Mouse (Mus musculus) midbrain, postnatal 0 days (tissue): ENCODE data around the gene Limch1. TPM values are rescaled to one million over a fixed set of nuclear protein-coding genes. Genes with fewer than 3 reads are reported as not detected.
A peak's percentile ranks its signal among the peaks of the same experiment; 100 is the strongest.

Experiments used
- ATAC-seq: fragments of 200-750 bp; cut with Nextera tagmentation; 2 replicates; pipeline ENCODE4 v1.8.0; 2017; ENCODE audit warnings: moderate number of reproducible peaks, mild to moderate bottlenecking, moderate TSS enrichment, moderate library complexity; ENCODE audit not compliant: low FRiP score
- DNase-seq: peaks from one replicate; pipeline ENCODE4 v3.0.0-alpha.2; 2015; ENCODE audit warnings: low spot score
- H3K27ac ChIP-seq: fragments of 300-500 bp; sonication (generic); 2 replicates; pipeline ENCODE4 v1.5.1; 2014; ENCODE audit warnings: low read depth, mild to moderate bottlenecking, low read length, mixed read lengths
- H3K27me3 ChIP-seq: fragments of 300-500 bp; sonication (generic); 2 replicates; pipeline ENCODE4 v1.6.1; 2014; ENCODE audit warnings: low read length, control low read depth, mixed read lengths; ENCODE audit not compliant: insufficient read depth
- H3K36me3 ChIP-seq: fragments of 300-500 bp; sonication (generic); 2 replicates; pipeline ENCODE4 v1.6.1; 2014; ENCODE audit warnings: low read length, control low read depth, mixed read lengths; ENCODE audit not compliant: insufficient read depth
- H3K4me1 ChIP-seq: fragments of 300-500 bp; sonication (generic); 2 replicates; pipeline ENCODE4 v1.6.1; 2014; ENCODE audit warnings: mild to moderate bottlenecking, control low read depth, antibody characterized with exemption, low read length, mixed read lengths; ENCODE audit not compliant: insufficient read depth
- H3K4me2 ChIP-seq: fragments of 300-500 bp; sonication (generic); 2 replicates; pipeline ENCODE4 v1.6.1; 2014; ENCODE audit warnings: low read depth, mild to moderate bottlenecking, low read length, mixed read lengths; ENCODE audit not compliant: poor library complexity, severe bottlenecking
- H3K4me3 ChIP-seq: fragments of 300-500 bp; sonication (generic); 2 replicates; pipeline ENCODE4 v1.5.1; 2014; ENCODE audit warnings: low read depth, mild to moderate bottlenecking, low read length, moderate library complexity
- H3K9ac ChIP-seq: fragments of 300-500 bp; sonication (generic); replicated peaks from 2 replicates; pipeline ENCODE4 v1.6.1; 2014; ENCODE audit warnings: mild to moderate bottlenecking, low read length, moderate library complexity, mixed read lengths; ENCODE audit not compliant: poor library complexity, severe bottlenecking
- H3K9me3 ChIP-seq: fragments of 300-500 bp; sonication (generic); 2 replicates; pipeline ENCODE4 v1.6.1; 2016; ENCODE audit warnings: low read length, control low read depth
- CTCF ChIP-seq: IDR thresholded peaks from 2 replicates; pipeline ENCODE4 v1.5.1; 2016; ENCODE audit warnings: antibody characterized with exemption, mild to moderate bottlenecking
- WGBS: fragments of 180-500 bp; shearing (Covaris S2); extraction: QIAGEN DNeasy Blood & Tissue Kit; methylation state at CpG from one replicate; pipeline ENCODE4 v1.1.7; 2014; 5-methylcytosine and 5-hydroxymethylcytosine counted together
- polyA plus RNA-seq: library from polyadenylated mRNA; unstranded; fragments of >200 nt; fragmentation: Nextera tagmentation; extraction: Ambion mirVana; gene quantifications from 2 replicates; pipeline ENCODE4 v1.2.1, GENCODE M21; 2015
- total RNA-seq: library from RNA; depleted of rRNA; stranded (reverse); fragments of >200 nt; gene quantifications from 2 replicates; pipeline ENCODE4 v1.2.3, GENCODE M21; 2014

Gene Limch1
- total and polyA plus RNA-seq, 2 experiments from 2014 or later = 46.6 to 119 TPM

GRCm38 (mm10) chr5:66793251-66793650, 47.6 kb downstream of the Limch1 start:
- DNase-seq = no peak
- no peak for TF ChIP-seq CTCF

GRCm38 (mm10) chr5:66797326-66797725, 51.7 kb downstream of the Limch1 start:
- WGBS = 62% methylated on average over 6 of the region's 6 CpGs
- no peaks in the 10 kb centered on the region for H3K27me3 ChIP-seq
- TF ChIP-seq CTCF = no peak
- peaks cover 16% of the 10 kb centered on the region for H3K4me1 ChIP-seq
- peak overlapping the region; percentile 63; the same call in 1 of the 2 replicates for H3K27ac ChIP-seq
- H3K4me3 ChIP-seq = no peak overlapping the region
- DNase-seq (no peak), ATAC-seq (no peak; the same call in 1 of the 2 replicates)
- no peaks in the 10 kb centered on the region for H3K36me3 ChIP-seq
- no peaks in the 10 kb centered on the region for H3K9me3 ChIP-seq
- H3K9ac ChIP-seq = no peak overlapping the region
- no peak overlapping the region for H3K4me2 ChIP-seq

More at GRCm38 (mm10) chr5:66793251-66793650, 47.6 kb downstream of the Limch1 start:
- ATAC-seq = no peak
- no peaks in the 10 kb centered on the region for H3K27me3 ChIP-seq
- peaks cover 9% of the 10 kb centered on the region; the same call in 1 of the 2 replicates for H3K4me1 ChIP-seq
- H3K9ac ChIP-seq = no peak overlapping the region
- 96% methylated on average over 3 of the region's 3 CpGs for WGBS
- H3K4me2 ChIP-seq = no peak overlapping the region
- H3K9me3 ChIP-seq = no peaks in the 10 kb centered on the region
- H3K4me3 ChIP-seq = no peak overlapping the region
- no peaks in the 10 kb centered on the region for H3K36me3 ChIP-seq
- no peak overlapping the region for H3K27ac ChIP-seq

- H3K4me3 ChIP-seq = no peak overlapping the region
- WGBS = 21% methylated on average over 3 of the region's 3 CpGs
- no peaks in the 10 kb centered on the region for H3K27me3 ChIP-seq
- H3K9me3 ChIP-seq = no peaks in the 10 kb centered on the region
- peak overlapping the region; percentile 63 for H3K27ac ChIP-seq
- no peak overlapping the region for H3K4me2 ChIP-seq
- DNase-seq (peak; percentile 56), ATAC-seq (peak; percentile 55; the same call in 1 of the 2 replicates)
- H3K9ac ChIP-seq = no peak overlapping the region
- no peak for TF ChIP-seq CTCF
- no peaks in the 10 kb centered on the region for H3K36me3 ChIP-seq
- H3K4me1 ChIP-seq = peaks cover 16% of the 10 kb centered on the region
Measured at GRCm38 (mm10) chr5:66798135-66798534, 52.5 kb downstream of the Limch1 start.

- H3K9me3 ChIP-seq = no peaks in the 10 kb centered on the region
- DNase-seq (peak; percentile 38), ATAC-seq (peak; percentile 71)
- no peak overlapping the region for H3K9ac ChIP-seq
- no peak overlapping the region for H3K4me3 ChIP-seq
- TF ChIP-seq CTCF = no peak
- 19% methylated on average over 8 of the region's 8 CpGs for WGBS
- H3K4me1 ChIP-seq = peaks cover 16% of the 10 kb centered on the region
- H3K4me2 ChIP-seq = no peak overlapping the region
- no peaks in the 10 kb centered on the region for H3K36me3 ChIP-seq
- peak overlapping the region; percentile 63 for H3K27ac ChIP-seq
- H3K27me3 ChIP-seq = no peaks in the 10 kb centered on the region
Measured at GRCm38 (mm10) chr5:66798591-66799003, 53.0 kb downstream of the Limch1 start.

GRCm38 (mm10) chr5:66800243-66800642, 54.6 kb downstream of the Limch1 start:
- H3K27me3 ChIP-seq = no peaks in the 10 kb centered on the region
- no peaks in the 10 kb centered on the region for H3K9me3 ChIP-seq
- H3K4me3 ChIP-seq = no peak overlapping the region
- no peak overlapping the region for H3K27ac ChIP-seq
- no peaks in the 10 kb centered on the region for H3K36me3 ChIP-seq
- WGBS = 34% methylated on average over 9 of the region's 9 CpGs
- H3K4me2 ChIP-seq = no peak overlapping the region
- H3K9ac ChIP-seq = no peak overlapping the region
- H3K4me1 ChIP-seq = peaks cover 16% of the 10 kb centered on the region
- DNase-seq (no peak), ATAC-seq (no peak)
- TF ChIP-seq CTCF = no peak

- no peak overlapping the region for H3K27ac ChIP-seq
- DNase-seq (no peak), ATAC-seq (no peak)
- H3K36me3 ChIP-seq = no peaks in the 10 kb centered on the region
- no peak overlapping the region for H3K9ac ChIP-seq
- no peaks in the 10 kb centered on the region for H3K27me3 ChIP-seq
- no peak overlapping the region for H3K4me3 ChIP-seq
- H3K4me1 ChIP-seq = peaks cover 16% of the 10 kb centered on the region
- H3K4me2 ChIP-seq = no peak overlapping the region
- no peak for TF ChIP-seq CTCF
- WGBS = 72% methylated on average over 6 of the region's 6 CpGs
- H3K9me3 ChIP-seq = no peaks in the 10 kb centered on the region
Measured at GRCm38 (mm10) chr5:66800977-66801376, 55.4 kb downstream of the Limch1 start.
